Mouse (Mus musculus) fibroblast of lung, adult 2 months (primary cell): ENCODE measurements around the gene Eif4g3.

Experiments
- DNase-seq: peaks from one replicate; pipeline ENCODE4 v3.0.0-alpha.2; 2011; ENCODE audit warnings: low read depth

Eif4g3 gene

DNA sequence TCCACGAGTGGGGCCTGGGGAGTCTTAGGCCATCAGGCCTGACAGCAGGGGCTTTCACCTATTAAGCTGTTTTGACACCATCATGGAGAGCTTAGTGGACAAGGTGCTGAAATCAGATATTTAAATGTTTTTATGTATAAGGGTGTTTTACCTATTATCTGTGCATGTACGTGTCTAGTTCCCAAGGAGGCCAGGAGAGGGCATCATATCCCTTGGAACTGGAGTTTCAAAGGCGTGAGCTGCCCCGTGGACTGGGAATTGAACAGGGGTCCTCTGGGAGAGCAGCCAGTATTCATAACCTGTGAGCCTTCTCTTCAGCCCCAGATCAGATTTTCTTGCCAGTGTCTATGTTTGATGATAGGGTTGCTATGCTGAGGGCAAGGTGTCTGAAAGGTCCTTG is 2.4 kb upstream of the Eif4g3 start:
- no peak for DNase-seq

DNA sequence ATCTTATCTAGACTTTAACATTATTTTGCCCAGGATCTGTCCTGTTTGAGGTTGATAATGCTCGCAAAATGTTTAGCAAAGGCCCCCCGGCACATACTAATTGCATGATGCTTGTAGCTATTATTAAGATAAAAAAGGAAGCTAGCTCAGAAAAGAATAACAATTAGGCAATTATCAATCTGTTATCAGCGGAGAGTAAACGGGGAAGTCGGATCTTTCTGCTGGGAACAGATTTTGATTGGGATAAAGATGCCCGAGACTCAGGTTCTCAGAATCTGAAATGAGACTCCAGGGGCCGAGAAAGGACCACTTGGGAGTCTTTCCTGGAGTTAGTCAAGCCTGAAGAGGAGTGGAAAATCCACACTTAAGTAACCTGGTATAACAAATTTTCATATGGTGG is 1.6 kb upstream of the Eif4g3 start:
- DNase-seq = no peak

DNA sequence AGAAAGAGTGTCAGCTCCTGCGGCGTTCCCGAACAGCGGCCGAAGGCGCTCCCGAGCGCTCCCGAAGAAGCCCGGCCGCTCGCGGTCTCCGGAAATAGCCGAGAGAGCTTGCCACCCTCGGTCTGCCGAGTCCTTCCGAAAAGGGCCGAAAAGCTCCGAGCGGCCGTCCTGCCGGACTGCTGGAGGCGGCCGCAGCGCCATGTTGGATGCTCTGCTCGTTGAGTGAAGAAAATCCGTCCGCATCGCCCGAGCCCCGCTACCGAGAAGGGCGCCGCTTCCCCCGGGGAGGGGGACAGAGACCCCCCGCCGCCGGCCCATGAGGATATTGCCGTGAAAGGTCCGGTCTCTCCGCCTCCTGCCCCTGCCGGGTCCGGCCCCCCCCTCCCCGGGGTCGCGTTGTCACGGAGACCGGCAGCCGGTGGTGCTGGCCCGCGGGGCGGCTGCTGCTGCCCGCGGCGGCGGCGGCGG is 503 bp downstream of the Eif4g3 start:
- DNase-seq = peak; percentile 84

DNA sequence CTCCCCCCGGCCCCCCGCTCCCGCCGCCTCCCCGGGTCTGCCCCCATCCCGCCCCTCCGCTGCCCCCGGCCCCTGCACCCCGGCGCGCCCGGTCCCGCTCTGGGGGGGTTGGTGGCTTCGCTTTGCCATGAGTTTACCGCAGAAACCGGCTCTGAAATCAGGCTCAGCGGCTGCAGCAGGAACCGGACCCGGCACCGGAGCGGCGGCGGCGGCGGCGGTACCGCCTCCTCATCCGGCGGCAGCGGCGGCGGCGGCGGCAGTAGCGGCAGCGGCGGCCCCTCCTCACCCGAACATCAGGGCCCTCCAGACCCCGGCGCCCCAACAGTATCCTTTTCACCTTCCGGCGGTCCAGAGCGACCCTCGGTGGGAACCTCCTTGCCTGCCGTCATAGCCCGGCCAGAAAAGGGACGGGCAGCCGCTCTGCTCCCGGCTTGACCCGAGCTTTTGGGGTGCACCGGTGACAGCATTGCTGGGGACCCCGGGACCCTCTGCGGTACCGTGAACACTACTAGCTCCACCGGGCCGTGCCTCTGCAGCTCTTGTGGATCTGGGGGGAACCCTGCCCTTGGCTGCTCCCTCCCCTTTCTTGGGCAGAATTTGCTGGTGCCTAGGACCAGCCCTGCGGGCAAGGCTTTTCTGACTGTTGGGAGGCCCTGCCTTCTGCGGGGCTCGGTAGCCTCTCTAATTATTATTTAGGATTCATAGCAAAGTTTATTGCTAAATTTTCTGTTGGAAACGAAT is 1.2 kb downstream of the Eif4g3 start:
- DNase-seq = no peak

DNA sequence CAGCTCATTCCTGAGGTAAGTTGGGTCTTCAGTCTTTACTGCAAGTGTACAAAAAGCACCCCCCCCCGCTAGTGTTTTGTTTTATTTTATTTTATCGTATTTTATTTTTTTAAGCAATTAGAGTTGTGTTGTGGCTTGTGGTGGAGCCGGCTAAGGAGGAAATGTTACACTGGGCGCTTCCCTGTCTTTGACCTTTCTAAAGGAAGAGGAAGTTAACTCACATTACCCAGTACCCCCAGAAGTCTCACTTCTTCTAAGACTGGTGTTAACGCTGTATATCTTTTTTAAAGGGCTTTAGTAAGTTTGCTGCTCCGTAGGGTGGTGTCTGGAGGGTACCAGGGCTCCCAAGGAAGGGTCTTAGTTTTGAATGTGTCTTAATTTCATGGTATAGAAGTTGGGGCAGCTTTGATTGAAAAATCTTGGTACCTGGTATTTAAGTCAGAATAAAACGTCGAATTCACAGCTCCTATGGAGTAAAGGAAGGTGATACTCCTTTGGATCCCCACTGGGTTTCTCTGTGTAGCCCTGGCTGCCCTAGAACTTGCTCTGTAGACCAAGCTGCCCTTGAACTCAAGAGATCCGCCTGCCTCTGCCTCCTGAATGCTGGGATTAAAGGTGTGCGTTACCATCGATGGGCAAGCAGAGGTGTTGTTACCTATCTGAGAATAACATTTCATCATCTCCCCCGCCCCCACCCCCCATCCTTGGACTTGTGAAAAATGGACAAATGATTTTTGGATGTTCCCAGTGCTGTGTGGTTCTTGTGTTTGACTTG is 1.9 kb downstream of the Eif4g3 start:
- no peak for DNase-seq

DNA sequence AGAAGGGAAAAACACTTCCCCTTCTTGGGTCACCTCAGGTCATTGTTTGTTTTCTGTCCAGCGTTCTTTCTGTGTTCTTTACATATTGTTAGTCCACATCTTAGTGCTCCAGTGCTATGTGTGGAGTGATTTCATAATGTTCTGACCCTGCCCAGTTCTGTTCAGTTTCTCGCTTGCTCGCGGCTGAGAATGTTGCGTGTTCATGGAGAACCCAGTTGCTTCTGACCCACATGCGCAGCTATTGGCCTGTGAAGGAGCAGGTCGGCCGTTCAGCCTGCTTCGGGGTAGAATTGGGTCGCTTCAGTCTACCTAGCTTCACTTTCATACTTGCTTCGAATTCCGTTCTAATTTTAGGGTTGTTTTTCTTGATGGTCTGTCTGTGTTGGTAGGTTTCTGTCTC is 2.6 kb downstream of the Eif4g3 start:
- no peak for DNase-seq

DNA sequence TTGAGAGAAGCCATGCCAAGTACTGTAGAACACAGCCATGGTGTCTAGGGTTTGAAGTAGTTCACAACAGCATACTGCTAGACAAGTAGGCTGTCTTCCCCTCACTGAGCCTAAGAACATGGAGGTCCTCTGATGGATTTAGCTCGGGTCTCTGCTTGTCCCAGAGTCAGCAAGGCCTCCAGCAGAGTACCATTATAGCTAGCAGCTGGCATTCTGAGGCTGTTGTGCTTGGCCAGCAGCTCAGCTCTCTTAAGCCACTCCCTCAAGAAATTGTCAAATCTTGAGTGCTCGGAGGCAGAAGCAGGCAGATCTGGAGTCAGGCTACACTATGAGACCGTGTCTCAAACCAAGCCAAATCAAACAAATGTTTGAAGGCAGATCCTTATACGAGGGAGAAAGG is 5.4 kb downstream of the Eif4g3 start:
- DNase-seq = no peak

DNA sequence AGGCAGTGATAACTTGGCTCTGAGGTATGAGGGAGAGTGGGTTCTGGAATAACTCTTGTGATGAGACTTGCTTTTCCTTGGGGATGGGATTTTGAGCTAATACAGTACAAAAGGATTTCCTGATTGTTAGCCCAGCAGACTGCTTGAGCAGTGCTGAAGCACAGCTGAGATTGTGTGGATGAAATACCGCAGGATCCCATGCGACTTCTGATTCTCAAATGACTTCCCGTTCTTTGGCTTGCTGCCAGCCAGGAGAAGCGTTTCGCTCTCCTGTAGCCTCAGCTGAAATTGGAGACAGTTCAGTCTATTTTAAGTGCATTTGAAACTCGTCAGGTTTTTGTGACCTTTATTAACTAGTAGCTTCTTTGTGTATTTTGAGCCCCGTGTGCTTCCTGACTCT is 7.9 kb downstream of the Eif4g3 start:
- no peak for DNase-seq

DNA sequence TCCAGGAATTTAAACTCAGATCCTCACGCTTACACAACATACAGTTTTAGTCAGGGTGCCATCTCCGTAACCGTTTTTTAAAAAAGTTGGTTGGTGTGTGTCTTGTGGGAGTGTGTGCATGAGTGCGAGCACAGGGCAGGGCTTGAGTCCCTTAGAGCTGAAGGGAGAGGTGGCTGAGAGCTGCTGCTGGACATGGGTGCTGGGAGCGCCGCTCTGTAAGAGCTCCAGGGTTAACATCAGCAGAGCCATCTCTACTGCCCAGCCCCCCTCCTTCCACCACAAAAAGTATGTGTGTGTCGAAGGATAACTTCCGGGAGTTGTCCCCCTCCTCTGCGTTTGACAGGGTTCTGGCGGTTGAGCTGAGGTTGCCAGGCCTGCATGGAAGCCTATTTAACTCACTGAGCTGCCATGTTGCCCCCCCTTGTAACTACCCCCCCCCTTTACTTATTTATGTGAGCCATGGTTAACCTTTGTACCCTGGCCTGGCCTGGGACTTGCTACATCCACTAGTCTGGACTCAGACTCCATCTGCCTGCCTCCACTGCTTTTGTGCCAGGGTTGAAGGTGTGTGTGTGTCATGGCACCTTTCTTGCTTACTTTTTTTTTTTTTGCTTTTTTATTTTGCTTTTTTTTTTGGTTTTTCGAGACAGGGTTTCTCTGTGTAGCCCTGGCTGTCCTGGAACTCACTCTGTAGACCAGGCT is 11.2 kb downstream of the Eif4g3 start:
- DNase-seq = no peak

DNA sequence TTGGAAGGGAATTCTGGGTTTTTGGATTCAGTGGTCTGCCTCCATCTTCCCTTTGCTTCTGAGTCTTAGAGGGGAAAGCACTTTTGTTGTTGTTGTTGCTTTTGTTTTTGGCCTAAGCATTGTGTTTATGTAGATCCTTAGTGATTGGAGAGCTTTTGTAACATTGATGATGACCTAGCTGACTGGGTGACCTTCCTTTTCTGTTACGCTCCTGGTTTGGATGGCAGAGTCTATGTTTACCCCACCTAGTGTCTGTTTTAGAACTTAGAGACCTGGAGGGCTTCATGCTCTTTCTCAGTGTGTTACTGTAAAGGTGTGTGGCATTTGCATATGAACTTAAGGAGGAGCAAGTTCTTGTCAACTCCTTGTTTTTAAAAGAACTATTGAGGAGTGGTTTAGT is 13.0 kb downstream of the Eif4g3 start:
- DNase-seq = no peak

DNA sequence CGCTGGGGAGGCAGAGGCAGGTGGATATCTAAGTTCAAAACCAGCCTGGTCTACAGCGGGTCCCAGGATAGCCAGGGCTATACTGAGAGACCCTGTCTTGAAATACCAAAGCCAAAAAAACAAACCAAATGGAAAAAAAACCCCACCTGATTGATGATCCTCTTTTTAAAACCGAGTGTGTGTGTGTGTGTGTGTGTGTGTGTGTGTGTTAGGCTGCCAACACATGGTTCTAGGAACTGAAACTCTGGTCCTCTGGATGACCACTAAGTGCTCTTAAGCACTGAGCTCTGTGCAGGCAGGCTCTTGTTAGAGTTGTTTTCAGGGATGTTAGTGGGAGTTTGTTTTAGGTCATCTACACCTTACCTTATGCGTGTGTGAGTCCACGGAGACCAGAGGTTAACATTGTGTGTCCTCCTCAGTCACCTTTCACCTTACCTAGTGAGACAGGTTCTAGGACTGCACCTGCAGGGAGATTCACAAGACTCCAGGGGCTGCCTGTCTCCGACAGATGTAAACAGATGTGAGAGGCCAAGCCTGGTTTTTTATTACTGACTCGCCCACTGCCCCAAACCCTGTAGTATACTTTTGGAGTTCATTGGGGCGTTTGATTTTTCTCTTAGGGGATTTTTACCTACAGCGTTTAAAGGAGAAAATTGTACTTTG is 14.3 kb downstream of the Eif4g3 start:
- DNase-seq = no peak

DNA sequence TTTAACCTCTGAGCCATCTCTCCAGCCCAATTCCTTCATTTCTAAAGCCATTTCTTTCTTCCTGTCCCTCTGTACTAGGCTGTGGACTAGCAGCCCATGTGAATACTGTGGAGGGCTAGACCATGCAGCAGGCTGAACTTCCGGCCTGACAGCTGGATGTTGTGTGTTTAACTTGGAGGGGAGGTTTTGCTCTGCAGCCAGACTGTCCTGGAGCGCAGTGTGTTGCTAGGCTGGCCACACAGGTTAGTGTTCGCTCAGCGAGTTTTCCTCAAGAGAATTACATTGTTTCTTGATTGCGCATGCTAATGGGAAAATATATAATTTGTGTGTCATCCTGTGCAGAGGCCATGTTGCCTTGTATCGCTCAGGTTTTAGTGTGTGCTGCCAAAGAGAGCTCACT is 15.8 kb downstream of the Eif4g3 start:
- DNase-seq = no peak

DNA sequence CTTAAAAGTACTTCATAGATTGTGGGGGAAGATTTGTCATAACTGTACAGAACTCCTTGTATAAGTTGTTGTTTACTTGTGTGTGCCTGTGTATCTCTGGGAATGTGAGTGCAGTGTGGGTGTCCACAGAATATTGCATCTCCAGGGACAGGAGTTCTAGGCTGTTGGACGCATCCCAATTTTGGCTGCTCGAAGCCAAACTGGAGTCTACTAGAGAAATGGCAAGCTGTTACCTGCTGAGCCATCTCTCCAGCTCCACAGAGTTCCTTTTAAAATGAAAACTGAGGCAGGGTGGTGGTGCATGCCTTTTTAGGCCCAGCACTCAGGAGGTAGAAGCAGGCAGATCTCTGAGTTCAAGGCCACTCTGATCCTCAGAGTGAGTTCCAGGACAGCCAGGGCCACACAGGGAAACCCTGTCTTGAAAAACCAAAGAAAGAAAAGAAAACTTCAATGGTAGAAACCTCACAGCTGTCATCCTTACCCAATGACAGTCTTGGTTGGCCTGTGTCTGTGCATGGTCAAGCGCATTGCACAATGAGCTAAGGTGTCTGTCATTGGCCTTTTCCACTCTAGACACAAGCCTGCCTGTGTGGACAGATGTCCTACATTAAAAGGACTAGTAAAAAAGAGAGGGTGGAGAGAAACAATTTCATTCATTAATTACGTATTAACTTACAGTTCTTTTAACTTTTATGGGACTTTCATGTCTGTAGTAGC is 17.1 kb downstream of the Eif4g3 start:
- no peak for DNase-seq

DNA sequence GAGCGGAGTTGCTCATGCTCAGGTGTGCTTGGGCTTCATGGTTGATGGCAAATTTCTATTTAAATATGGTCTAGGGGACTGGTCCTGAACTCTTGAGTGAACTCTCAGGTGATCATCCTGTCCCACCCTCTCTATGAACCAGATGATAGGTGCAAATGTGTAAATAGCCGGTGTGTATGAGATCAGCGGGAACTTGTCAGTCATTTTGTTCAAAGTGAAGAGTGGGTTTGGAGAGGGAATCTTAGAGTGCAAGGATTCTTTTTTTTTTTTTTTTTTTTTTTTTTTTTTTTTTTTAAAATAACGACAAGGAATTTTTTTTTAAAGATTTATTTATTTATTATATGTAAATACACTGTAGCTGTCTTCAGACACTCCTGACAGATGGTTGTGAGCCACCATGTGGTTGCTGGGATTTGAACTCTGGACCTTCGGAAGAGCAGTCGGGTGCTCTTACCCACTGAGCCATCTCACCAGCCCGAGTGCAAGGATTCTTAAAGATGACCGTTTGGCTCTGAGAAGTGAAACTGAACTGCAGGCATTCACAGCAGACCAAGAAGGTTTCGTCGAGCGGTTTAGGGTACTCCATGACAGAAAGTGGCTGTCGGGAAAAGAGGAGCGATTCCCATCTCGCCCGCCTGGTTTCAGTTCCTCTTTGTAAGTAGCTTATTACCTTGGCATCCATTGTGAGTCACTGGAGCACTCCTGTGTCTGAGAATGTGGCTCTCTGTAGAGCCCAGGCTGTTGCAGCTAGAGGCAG is 21.1 kb downstream of the Eif4g3 start:
- DNase-seq = no peak

DNA sequence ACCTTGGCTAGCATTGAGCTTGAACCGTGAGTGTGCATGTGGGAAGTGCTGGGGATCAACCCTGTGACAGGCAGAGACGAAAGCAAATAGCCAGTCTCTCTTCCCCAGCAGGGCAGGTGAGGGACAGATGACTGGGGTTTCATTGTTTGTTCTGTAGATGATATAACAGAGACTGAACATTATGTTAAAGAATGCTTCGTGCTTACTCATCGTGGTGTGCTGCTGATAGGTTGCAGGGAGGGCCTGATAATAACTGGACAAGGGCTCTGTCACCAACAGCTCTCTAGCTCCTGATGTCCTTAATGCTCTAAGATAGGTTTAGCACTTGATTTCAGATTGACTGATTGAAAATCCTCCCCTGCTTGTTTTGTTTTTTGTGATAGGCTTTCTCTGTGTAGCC is 23.1 kb downstream of the Eif4g3 start:
- DNase-seq = no peak

DNA sequence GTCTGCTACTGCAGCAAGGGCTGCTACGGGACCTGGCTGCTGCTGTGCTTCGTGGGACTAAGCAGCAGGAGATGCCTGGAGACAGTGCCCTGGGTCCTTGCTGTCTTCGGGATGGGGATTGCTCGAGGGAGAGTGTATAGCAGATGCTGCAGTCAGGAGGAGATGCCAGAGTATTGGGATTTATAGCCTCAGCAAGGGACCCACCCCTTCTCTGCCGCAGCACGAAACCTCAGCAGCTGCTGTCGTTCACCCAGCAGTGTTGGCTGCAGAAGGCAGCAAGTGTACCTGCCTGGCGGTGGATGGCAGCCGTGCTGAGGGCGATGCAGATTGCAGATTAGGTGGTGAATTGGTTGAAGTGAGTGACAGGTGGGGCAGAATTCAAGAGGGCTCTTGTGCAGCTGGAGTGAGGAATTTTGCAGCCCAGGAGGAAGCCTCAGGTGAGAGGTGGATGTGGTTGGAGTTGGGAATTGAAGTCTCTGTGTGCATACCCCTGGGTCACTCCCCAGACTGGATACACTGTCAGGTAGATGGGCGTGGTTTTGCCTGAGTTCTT is 24.3 kb downstream of the Eif4g3 start:
- no peak for DNase-seq

DNA sequence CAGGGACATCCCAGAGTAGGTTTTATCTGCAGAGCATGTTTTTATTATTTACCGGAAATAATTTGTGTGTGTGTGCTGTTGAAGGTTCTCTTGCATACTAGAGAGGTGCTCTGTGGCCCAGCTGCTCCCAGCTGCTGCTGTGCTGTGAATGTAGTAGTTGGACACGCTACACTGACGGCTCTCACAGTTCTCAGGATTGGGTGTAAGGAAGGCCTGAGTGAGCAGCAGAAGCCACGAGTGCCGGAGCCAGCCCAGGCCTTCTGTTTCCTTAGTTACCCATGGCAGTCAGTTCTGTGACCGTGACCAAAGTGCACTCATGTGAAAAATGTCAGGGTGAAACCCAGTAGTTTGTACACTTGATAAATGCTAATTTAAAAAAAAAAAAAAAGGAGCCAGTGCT is 25.2 kb downstream of the Eif4g3 start:
- no peak for DNase-seq

DNA sequence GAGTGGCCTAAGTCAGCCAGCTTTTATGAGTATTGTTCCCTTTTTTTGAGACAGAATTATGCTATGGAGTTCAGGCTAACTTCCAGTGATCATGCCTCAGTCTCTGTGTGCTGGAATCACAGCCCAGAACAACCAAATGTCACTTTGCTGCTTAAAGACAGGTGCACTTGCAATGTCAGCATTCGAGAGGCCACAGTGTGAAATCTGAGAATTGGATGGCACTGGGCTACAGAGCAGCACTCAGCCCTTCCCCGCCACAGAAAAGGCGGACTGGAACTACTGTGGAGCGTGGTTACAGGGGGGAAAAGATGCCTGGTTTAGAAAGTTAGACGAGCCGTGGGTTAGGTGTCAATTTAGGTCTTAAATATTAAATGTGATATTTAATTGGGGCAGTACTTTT is 27.4 kb downstream of the Eif4g3 start:
- no peak for DNase-seq

DNA sequence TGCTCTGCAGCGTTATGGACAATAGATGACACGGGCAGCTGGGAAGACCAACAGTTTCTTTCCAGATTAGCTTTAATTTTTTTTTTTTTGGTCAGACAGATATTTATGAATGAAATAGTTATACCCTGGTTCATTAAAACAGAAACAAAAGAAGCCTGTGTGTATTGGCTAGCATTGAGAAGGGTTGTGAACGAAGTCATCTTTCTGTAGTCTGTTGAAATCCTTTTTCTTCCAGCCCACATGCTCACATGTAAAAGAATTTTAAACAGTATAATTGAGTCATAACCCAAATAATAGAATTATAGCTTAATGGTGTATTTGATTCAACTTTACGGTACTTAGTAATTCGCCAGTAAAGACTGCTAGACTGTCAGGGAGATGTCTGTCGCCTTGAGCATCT is 28.8 kb downstream of the Eif4g3 start:
- DNase-seq = no peak

DNA sequence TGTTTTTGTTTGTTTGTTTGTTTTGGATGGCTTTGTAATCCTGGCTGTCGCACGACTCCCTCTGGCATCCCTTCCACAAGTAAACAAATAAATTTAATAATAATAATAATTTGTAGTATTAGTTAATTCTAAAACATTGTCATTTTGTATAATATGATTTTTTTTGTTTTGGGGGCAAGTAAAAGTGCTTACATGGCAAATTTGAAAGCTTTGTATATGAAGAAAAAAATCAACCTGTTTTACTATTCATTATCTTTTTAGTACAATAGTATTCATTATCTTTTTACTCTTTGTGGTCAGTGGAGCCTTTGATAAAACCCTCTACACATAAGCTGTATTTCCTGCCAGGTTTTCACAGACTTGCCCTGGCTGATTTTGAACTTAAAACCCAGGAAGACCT is 29.9 kb downstream of the Eif4g3 start:
- no peak for DNase-seq
